Mouse (Mus musculus) ES-E14 (cell line): ENCODE results near the gene 7420426K07Rik.

Experiments
- HCFC1 ChIP-seq: IDR thresholded peaks from 2 replicates; pipeline ENCODE4 v1.6.1; 2012; ENCODE audit warnings: low read length, inconsistent platforms, borderline replicate concordance; ENCODE audit not compliant: insufficient read depth
- ZC3H11A ChIP-seq: IDR thresholded peaks from 2 replicates; pipeline ENCODE4 v1.6.1; 2012; ENCODE audit warnings: low read depth, mild to moderate bottlenecking, inconsistent platforms, low read length, borderline replicate concordance
- ZNF384 ChIP-seq: IDR thresholded peaks from 2 replicates; pipeline ENCODE4 v1.6.1; 2012; ENCODE audit warnings: low read depth, low read length, inconsistent platforms

DNA sequence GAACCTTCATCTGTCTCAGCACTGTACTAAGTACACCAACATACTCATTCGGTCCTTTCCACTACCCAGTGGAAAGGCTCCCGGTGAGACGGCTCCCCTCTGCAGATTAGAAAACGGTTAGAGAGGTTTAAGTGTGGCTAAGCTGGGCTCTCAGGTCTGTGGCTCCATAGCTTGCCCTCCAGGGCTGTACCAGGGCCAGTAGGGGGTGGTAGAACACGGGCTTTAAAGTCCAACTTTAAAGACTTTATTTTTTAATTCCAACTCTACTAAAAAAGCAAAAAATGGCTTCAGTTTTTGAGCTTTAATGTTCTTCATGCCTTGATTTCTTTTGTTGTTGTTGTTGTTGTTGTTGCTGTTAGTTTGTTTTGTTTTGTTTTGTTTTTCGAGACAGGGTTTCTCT lies 21.3 kb downstream of the 7420426K07Rik start:
- TF ChIP-seq ZC3H11A, result no peak
- TF ChIP-seq ZNF384, result no peak
- TF ChIP-seq HCFC1, result no peak
